Mouse (Mus musculus) embryonic fibroblast, embryonic 13.5 days (primary cell): ENCODE data around the gene Ccdc155. TPM values are rescaled to one million over a fixed set of nuclear protein-coding genes. Genes with fewer than 3 reads are reported as not detected.

Source experiments
- H3K27ac ChIP-seq: 2 replicates; pipeline ENCODE4 v1.5.1; 2012; ENCODE audit warnings: low read length, control low read depth, inconsistent platforms; ENCODE audit not compliant: insufficient read depth
- H3K4me1 ChIP-seq: 2 replicates; pipeline ENCODE4 v1.6.1; 2011; ENCODE audit warnings: low read length; ENCODE audit not compliant: control insufficient read depth, insufficient read depth
- H3K4me3 ChIP-seq: 2 replicates; pipeline ENCODE4 v1.5.1; 2011; ENCODE audit warnings: mild to moderate bottlenecking, control low read depth, low read length; ENCODE audit not compliant: insufficient read depth
- CTCF ChIP-seq: IDR thresholded peaks from 2 replicates; pipeline ENCODE4 v1.5.1; 2011; ENCODE audit warnings: mild to moderate bottlenecking, control low read depth, low read length, moderate library complexity, borderline replicate concordance; ENCODE audit not compliant: insufficient read depth
- POLR2A ChIP-seq: IDR thresholded peaks from 2 replicates; pipeline ENCODE4 v1.6.1; 2011; ENCODE audit warnings: low read depth, mild to moderate bottlenecking, control low read depth, low read length, moderate library complexity
- polyA plus RNA-seq: library from polyadenylated mRNA; stranded (reverse); fragments of >200 nt; gene quantifications from 2 replicates; pipeline ENCODE4 v1.2.4, GENCODE M21; 2011; ENCODE audit warnings: low read depth; ENCODE audit not compliant: missing spikeins, insufficient read length

The Ccdc155 gene
- polyA plus RNA-seq, 1 experiment, result not detected

- Histone ChIP-seq H3K4me1 (peaks cover 3% of the 10 kb centered on the region; the same call in 1 of the 2 replicates), H3K27ac (no peak overlapping the region), H3K4me3 (no peak overlapping the region)
- TF ChIP-seq POLR2A (no peak), CTCF (no peak)
These were observed 12.8 kb downstream of the Ccdc155 start for GRCm38 (mm10) chr7:45191803-45192363.

GRCm38 (mm10) chr7:45191161-45191560 lies 13.5 kb downstream of the Ccdc155 start:
- no peak overlapping the region for H3K4me3 ChIP-seq
- TF ChIP-seq POLR2A, result no peak
- TF ChIP-seq CTCF, result no peak
- no peak overlapping the region for H3K27ac ChIP-seq
- peaks cover 3% of the 10 kb centered on the region; the same call in 1 of the 2 replicates for H3K4me1 ChIP-seq

- Histone ChIP-seq H3K4me3 (no peak overlapping the region), H3K4me1 (peaks cover 3% of the 10 kb centered on the region; the same call in 1 of the 2 replicates), H3K27ac (no peak overlapping the region)
- TF ChIP-seq POLR2A (no peak), CTCF (no peak)
These were observed 14.5 kb downstream of the Ccdc155 start for GRCm38 (mm10) chr7:45190186-45190585.

DNA sequence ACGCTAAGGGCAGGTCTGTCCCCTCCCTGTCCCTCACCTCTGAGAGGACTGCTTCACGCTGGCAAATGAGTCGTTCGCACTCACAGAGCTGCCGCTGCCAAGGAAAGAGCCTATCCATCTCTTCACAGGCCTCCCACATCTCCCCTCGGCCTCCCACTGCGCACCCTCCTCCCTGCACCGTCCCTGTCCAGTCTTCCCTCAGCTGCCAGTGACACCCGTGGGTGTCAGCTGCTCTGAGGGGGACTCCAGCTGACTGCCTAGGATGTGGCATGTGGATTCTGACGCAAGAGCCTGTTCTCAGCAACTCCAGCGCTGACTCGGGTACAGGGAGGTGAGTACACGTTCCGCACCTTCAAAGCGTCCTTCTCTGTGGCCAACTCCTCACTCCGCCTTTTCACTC lies 15.1 kb downstream of the Ccdc155 start:
- H3K4me3 ChIP-seq, result no peak overlapping the region

DNA sequence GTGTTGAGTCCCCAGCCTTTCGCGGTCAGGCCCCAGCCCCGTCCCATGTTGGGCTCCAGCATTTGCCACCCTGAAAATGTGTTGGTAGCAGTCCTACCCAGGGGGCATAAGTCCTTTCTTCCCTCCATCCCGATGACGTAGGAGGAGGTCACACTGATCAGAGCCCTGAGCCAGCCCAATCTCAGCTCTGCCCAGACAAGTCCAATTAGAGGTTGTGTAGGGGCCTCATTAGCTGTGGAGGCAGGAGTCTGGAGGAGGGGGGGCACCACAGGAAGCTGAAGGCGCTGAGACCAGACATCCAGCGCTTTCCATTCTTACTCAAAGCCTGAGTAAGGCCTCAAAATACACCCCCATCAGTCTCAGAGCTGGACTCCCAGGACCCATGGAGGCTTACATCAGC lies 18.8 kb downstream of the Ccdc155 start:
- H3K4me3 ChIP-seq, result no peak overlapping the region
- TF ChIP-seq CTCF, result no peak
- no peak overlapping the region for H3K27ac ChIP-seq
- H3K4me1 ChIP-seq, result no peaks in the 10 kb centered on the region

More for the DNA sequence above, 15.1 kb downstream of the Ccdc155 start:
- H3K27ac ChIP-seq, result no peak overlapping the region
- TF ChIP-seq POLR2A (no peak), CTCF (no peak)
- H3K4me1 ChIP-seq, result peaks cover 3% of the 10 kb centered on the region; the same call in 1 of the 2 replicates

DNA sequence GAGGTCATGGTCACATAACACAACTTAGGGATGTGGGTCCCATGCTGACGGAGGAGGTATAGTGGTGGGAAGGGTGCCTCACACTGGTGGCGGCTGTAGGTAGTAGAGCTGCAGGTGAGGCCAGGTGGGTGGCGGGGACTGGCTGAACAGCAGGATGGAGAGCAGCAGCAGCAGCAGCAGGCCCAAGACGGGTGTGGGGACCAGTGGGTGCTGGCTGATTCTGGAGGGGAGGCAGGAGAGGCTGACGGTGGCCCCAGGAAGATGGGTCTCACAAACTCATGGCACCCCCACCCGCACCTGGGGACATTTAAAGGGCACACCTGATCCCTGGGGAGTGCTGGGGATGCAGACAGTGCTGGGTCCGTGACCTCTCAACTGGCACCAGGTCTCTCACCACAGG lies 21.0 kb downstream of the Ccdc155 start:
- TF ChIP-seq CTCF (no peak), POLR2A (no peak)
- no peaks in the 10 kb centered on the region for H3K4me1 ChIP-seq
- H3K27ac ChIP-seq, result no peak overlapping the region
- no peak overlapping the region for H3K4me3 ChIP-seq

DNA sequence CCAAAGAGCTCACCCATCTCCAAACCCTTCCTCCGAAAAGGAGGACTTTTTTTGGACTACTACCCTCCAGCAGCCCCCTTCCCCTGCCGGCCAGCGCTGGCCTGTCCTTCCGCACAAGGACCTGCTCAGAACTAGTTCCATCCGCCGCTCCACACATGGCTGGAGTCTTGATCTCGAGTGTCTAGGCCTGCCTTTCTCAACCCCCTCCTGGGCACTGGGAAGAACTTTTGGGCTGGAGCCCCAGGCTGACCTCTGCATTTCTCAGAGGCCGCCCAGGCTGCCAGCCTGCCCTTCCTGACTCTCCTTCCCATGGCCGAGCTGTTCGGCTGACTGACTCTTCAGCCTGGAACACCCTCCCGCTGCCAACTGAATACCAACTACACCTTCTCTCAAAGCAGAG lies 22.1 kb downstream of the Ccdc155 start:
- TF ChIP-seq POLR2A (no peak), CTCF (no peak)

GRCm38 (mm10) chr7:45182199-45182601 lies 22.5 kb downstream of the Ccdc155 start:
- no peaks in the 10 kb centered on the region for H3K4me1 ChIP-seq
- no peak overlapping the region for H3K4me3 ChIP-seq
- TF ChIP-seq CTCF (no peak), POLR2A (0 out of 2 replicates have a peak, but pooled peaks have one; percentile 43)
- no peak overlapping the region for H3K27ac ChIP-seq

More for the DNA sequence above, 22.1 kb downstream of the Ccdc155 start:
- H3K27ac ChIP-seq, result no peak overlapping the region
- H3K4me1 ChIP-seq, result no peaks in the 10 kb centered on the region
- no peak overlapping the region for H3K4me3 ChIP-seq

- H3K4me1 ChIP-seq, result no peaks in the 10 kb centered on the region
- TF ChIP-seq CTCF (no peak), POLR2A (no peak)
- H3K4me3 ChIP-seq, result no peak overlapping the region
These were observed 23.2 kb downstream of the Ccdc155 start for GRCm38 (mm10) chr7:45181540-45181939.

GRCm38 (mm10) chr7:45180896-45181477 lies 23.7 kb downstream of the Ccdc155 start, which contains the start of gene Pth2:
Gene Pth2, plus strand, starts transcription at chr7:45180995.
- Histone ChIP-seq H3K4me1 (no peaks in the 10 kb centered on the region), H3K4me3 (no peak within 1 kb of the TSS), H3K27ac (no peak within 1 kb of the TSS)
- TF ChIP-seq CTCF, result no peak
- TF ChIP-seq POLR2A, result no peak

More at GRCm38 (mm10) chr7:45181540-45181939, 23.2 kb downstream of the Ccdc155 start:
- no peak overlapping the region for H3K27ac ChIP-seq
